Mouse (Mus musculus) heart, postnatal 10 days (tissue): ENCODE data around the gene Sprr2a1. TPM values are rescaled to one million over a fixed set of nuclear protein-coding genes. Genes with fewer than 3 reads are reported as not detected.

Experiments used
- total RNA-seq, 2 experiments: library from RNA; stranded (reverse); gene quantifications; 2 replicates each; pipeline ENCODE4 v1.2.3; 2021

Sprr2a1 gene
- total RNA-seq, 2 experiments from 2014 or later = not detected

Other genes starting within 250 kb of the Sprr2a1 start
- not detected for gene Pglyrp3, start 201.2 kb upstream of the Sprr2a1 start, total RNA-seq
- not detected for gene Lor, start 132.7 kb upstream of the Sprr2a1 start, total RNA-seq
- gene Prr9, start 91.9 kb upstream of the Sprr2a1 start, total RNA-seq = not detected
- gene Lelp1, start 73.1 kb upstream of the Sprr2a1 start, total RNA-seq = not detected
- 1 to 10 TPM; 2.6 to 3.4 TPM for gene Sprr2a2, start 121 bp downstream of the Sprr2a1 start, total RNA-seq
- gene Sprr2a3, start 69.6 kb downstream of the Sprr2a1 start, total RNA-seq = not detected
- gene Sprr2b, start 100.8 kb downstream of the Sprr2a1 start, total RNA-seq = not detected
- gene Sprr2d, start 123.3 kb downstream of the Sprr2a1 start, total RNA-seq = not detected
- not detected for gene Sprr2e, start 136.3 kb downstream of the Sprr2a1 start, total RNA-seq
- not detected for gene Sprr2f, start 149.4 kb downstream of the Sprr2a1 start, total RNA-seq
- gene Sprr2h, start 169.9 kb downstream of the Sprr2a1 start, total RNA-seq = not detected
- gene Sprr2i, start 192.2 kb downstream of the Sprr2a1 start, total RNA-seq = not detected
- gene Sprr2j-ps, start 202.3 kb downstream of the Sprr2a1 start, total RNA-seq = not detected
- gene Gm9774, start 213.6 kb downstream of the Sprr2a1 start, total RNA-seq = 1 to 10 TPM; 3.9 to 5.2 TPM
- not detected for gene Sprr2k, start 216.8 kb downstream of the Sprr2a1 start, total RNA-seq
- gene Sprr1b, start 223.0 kb downstream of the Sprr2a1 start, total RNA-seq = not detected
- gene Sprr3, start 242.9 kb downstream of the Sprr2a1 start, total RNA-seq = not detected